Mouse (Mus musculus): ENCODE data around the gene Pidd1.

- TF ChIP-seq POLR2AphosphoS2 (IDR thresholded peaks at IDR 0.05; ENCODE audit: insufficient read length, low read depth), result no peak
- TF ChIP-seq TCF3 (IDR thresholded peaks at IDR 0.05; ENCODE audit: insufficient read length, low read depth), result no peak
- no peak for TF ChIP-seq USF1 (IDR thresholded peaks at IDR 0.05; ENCODE audit: low read depth)
- no peak for TF ChIP-seq POLR2A (IDR thresholded peaks at IDR 0.05; ENCODE audit: insufficient read length, low read depth)
- no peak for TF ChIP-seq MYOG (IDR thresholded peaks at IDR 0.05; ENCODE audit: control insufficient read depth in 1 of 3, insufficient read depth in 1 of 3, insufficient read length in 2 of 3, low read depth in 2 of 3)
- no peak for TF ChIP-seq E2F4 (IDR thresholded peaks at IDR 0.05; ENCODE audit: insufficient read depth)
- no peak for TF ChIP-seq TCF12 (IDR thresholded peaks at IDR 0.05; ENCODE audit: insufficient read depth, poor library complexity, severe bottlenecking)
- no peak for TF ChIP-seq MYOD1 (IDR thresholded peaks at IDR 0.05; ENCODE audit: control insufficient read depth in 1 of 3, insufficient read length in 2 of 3, low read depth in 2 of 3)
Measured at GRCm38 (mm10) chr7:141478270-141478748, 34.5 kb upstream of the Pidd1 start.
